Comparison of ENCODE assay signal across 9 mouse cellular contexts in genomic region chr6:128028116-128028940, GRCm38 (mm10).
DNase-seq lines count a peak whose midpoint lies in the region; ATAC-seq and TF ChIP-seq lines count a peak whose summit lies in the region.
"Had no signal": no experiment of that assay in that cellular context is flagged by ENCODE, and none has a peak within 500 bp of the region (broad histone marks: within the 10 kb centered on the region; RNA-seq: fewer than 3 reads in every experiment).

No protein-coding gene starts in this region.

- peak; percentile 31 for TF ChIP-seq CTCF in cortical plate, adult 2 months (IDR thresholded peaks at IDR 0.05; ENCODE audit: extremely low read depth, insufficient read depth, low read length)

- no peak overlapping the region for H3K4me2 ChIP-seq in heart, embryonic 15.5 days
- H3K4me2 ChIP-seq in heart, embryonic 12.5 days = no peak overlapping the region
- H3K4me2 ChIP-seq in limb, embryonic 13.5 days (replicated peaks) = no peak overlapping the region
- H3K4me2 ChIP-seq: liver, embryonic 13.5 days had no signal

- peaks cover 56% of the 10 kb centered on the region for H3K4me1 ChIP-seq in heart, embryonic 15.5 days (replicated peaks)
- H3K4me1 ChIP-seq in heart, embryonic 12.5 days (replicated peaks) = peaks cover 75% of the 10 kb centered on the region
- H3K4me1 ChIP-seq in cortical plate, adult 2 months (ENCODE audit: control insufficient read depth, insufficient read depth, low read length) = peaks cover 3% of the 10 kb centered on the region; the same call in 1 of the 2 replicates
- peaks cover 59% of the 10 kb centered on the region for H3K4me1 ChIP-seq in limb, embryonic 13.5 days
- H3K4me1 ChIP-seq: liver, embryonic 13.5 days had no signal

- H3K27me3 ChIP-seq in heart, embryonic 15.5 days = no peaks in the 10 kb centered on the region
- no peaks in the 10 kb centered on the region for H3K27me3 ChIP-seq in heart, embryonic 12.5 days (replicated peaks)
- peaks cover 9% of the 10 kb centered on the region for H3K27me3 ChIP-seq in limb, embryonic 13.5 days

- 41% methylated on average over 10 of the region's 10 CpGs for WGBS in heart, embryonic 15.5 days
- WGBS in heart, embryonic 12.5 days = 32% methylated on average over 10 of the region's 10 CpGs
- WGBS in limb, embryonic 13.5 days = 30% methylated on average over 10 of the region's 10 CpGs

- H3K9ac ChIP-seq in heart, embryonic 15.5 days = peak overlapping the region; percentile 22; the same call in 1 of the 2 replicates
- H3K9ac ChIP-seq in heart, embryonic 12.5 days = no peak overlapping the region
- H3K9ac ChIP-seq in limb, embryonic 13.5 days = no peak overlapping the region
- H3K9ac ChIP-seq: liver, embryonic 13.5 days had no signal

- peak; percentile 47 to 65 for DNase-seq in urinary bladder, postnatal 4 days (ENCODE audit: low spot score in 2 of 2)
- no peak for DNase-seq in urinary bladder, adult 18-20 months (ENCODE audit: low spot score in 2 of 2)
- DNase-seq in testis, postnatal 10 days (ENCODE audit: low spot score) = peak; percentile 89
- DNase-seq in spleen, adult 18-20 months = no peak
- DNase-seq: liver, embryonic 13.5 days had no signal

- peak overlapping the region; percentile 46; the same call in 1 of the 2 replicates for H3K27ac ChIP-seq in heart, embryonic 15.5 days
- H3K27ac ChIP-seq in heart, embryonic 12.5 days (ENCODE audit: poor library complexity, severe bottlenecking) = no peak overlapping the region; the same call in 1 of the 2 replicates
- H3K27ac ChIP-seq in cortical plate, adult 2 months (ENCODE audit: insufficient read depth, low read length) = no peak overlapping the region
- no peak overlapping the region; the same call in 1 of the 2 replicates for H3K27ac ChIP-seq in limb, embryonic 13.5 days
- H3K27ac ChIP-seq: liver, embryonic 13.5 days had no signal

- H3K9me3 ChIP-seq in heart, embryonic 15.5 days (replicated peaks) = no peaks in the 10 kb centered on the region
- no peaks in the 10 kb centered on the region for H3K9me3 ChIP-seq in heart, embryonic 12.5 days (replicated peaks)
- H3K9me3 ChIP-seq in limb, embryonic 13.5 days = no peaks in the 10 kb centered on the region
- H3K9me3 ChIP-seq: liver, embryonic 13.5 days had no signal

- no peaks in the 10 kb centered on the region for H3K36me3 ChIP-seq in heart, embryonic 15.5 days
- peaks cover 8% of the 10 kb centered on the region for H3K36me3 ChIP-seq in heart, embryonic 12.5 days
- no peaks in the 10 kb centered on the region for H3K36me3 ChIP-seq in limb, embryonic 13.5 days
- H3K36me3 ChIP-seq: liver, embryonic 13.5 days had no signal

- H3K4me3 ChIP-seq in heart, embryonic 15.5 days = no peak overlapping the region
- no peak overlapping the region for H3K4me3 ChIP-seq in heart, embryonic 12.5 days
- H3K4me3 ChIP-seq in cortical plate, adult 2 months (ENCODE audit: insufficient read depth, low read length) = no peak overlapping the region
- no peak overlapping the region for H3K4me3 ChIP-seq in limb, embryonic 13.5 days
- H3K4me3 ChIP-seq: liver, embryonic 13.5 days had no signal

- no peak for TF ChIP-seq POLR2A in cortical plate, adult 2 months (IDR thresholded peaks at IDR 0.05; ENCODE audit: extremely low read depth, insufficient read depth, low read length)

- ATAC-seq in heart, embryonic 15.5 days (replicated peaks; ENCODE audit: insufficient number of reproducible peaks, insufficient read depth, low FRiP score, low read depth) = no peak
- ATAC-seq in heart, embryonic 12.5 days (ENCODE audit: insufficient number of reproducible peaks, low FRiP score) = no peak
- 0 out of 2 replicates have a peak, but pooled peaks have one; percentile 12 for ATAC-seq in limb, embryonic 13.5 days (ENCODE audit: low FRiP score, low read depth)

Comparison
In these comparisons a context has a peak if more than half of its experiments do, and no peak if none do; other contexts are left out.
1. DNase-seq: peak in urinary bladder, postnatal 4 days (2 of 2) and testis, postnatal 10 days (single experiment); none in urinary bladder, adult 18-20 months (0 of 2) and spleen, adult 18-20 months (0 of 2).